Mouse (Mus musculus): ENCODE results near the gene A630089N07Rik.
"Not testable (repeated sequence)": the region's sequence is repeated elsewhere in the genome, so short reads cannot be mapped to it uniquely, and the experiment has no call there.

A630089N07Rik gene

GRCm38 (mm10) chr16:98081889-98082818, at the start of gene A630089N07Rik:
TSS of gene A630089N07Rik (minus strand) at chr16:98082450.
- DNase-seq (ENCODE audit: low spot score in 2 of 2) = peak; percentile 78 to 87

GRCm38 (mm10) chr16:98107109-98107508, 24.9 kb upstream of the A630089N07Rik start:
- DNase-seq (ENCODE audit: low spot score in 2 of 2) = no peak

- not testable (repeated sequence) for DNase-seq (ENCODE audit: low spot score in 2 of 2)
Observed at GRCm38 (mm10) chr16:98081550-98081888, 731 bp downstream of the A630089N07Rik start.

GRCm38 (mm10) chr16:98081140-98081539, 1.1 kb downstream of the A630089N07Rik start:
- DNase-seq (ENCODE audit: low spot score in 2 of 2) = not testable (repeated sequence)

- not testable (repeated sequence) for DNase-seq (ENCODE audit: low spot score in 2 of 2)
Observed at GRCm38 (mm10) chr16:98079382-98079781, 2.9 kb downstream of the A630089N07Rik start.

- no peak for DNase-seq (ENCODE audit: low spot score in 2 of 2)
Observed at GRCm38 (mm10) chr16:98041676-98042075, 40.6 kb downstream of the A630089N07Rik start.

GRCm38 (mm10) chr16:98034971-98035370, 47.3 kb downstream of the A630089N07Rik start:
- not testable (repeated sequence) for DNase-seq (ENCODE audit: low spot score in 2 of 2)

- not testable (repeated sequence) for DNase-seq (ENCODE audit: low spot score in 2 of 2)
Observed at GRCm38 (mm10) chr16:98026186-98026585, 56.1 kb downstream of the A630089N07Rik start.

- DNase-seq (ENCODE audit: low spot score in 2 of 2) = no peak
Observed at GRCm38 (mm10) chr16:98022657-98023345, 59.4 kb downstream of the A630089N07Rik start.

- DNase-seq (ENCODE audit: low spot score in 2 of 2) = no peak
Observed at GRCm38 (mm10) chr16:98022081-98022480, 60.2 kb downstream of the A630089N07Rik start.

GRCm38 (mm10) chr16:97997383-97997731, 84.9 kb downstream of the A630089N07Rik start:
- DNase-seq (ENCODE audit: low spot score in 2 of 2) = not testable (repeated sequence)

GRCm38 (mm10) chr16:97996616-97997382, 85.5 kb downstream of the A630089N07Rik start, which contains the start of gene B230307C23Rik:
TSS of gene B230307C23Rik (plus strand) at chr16:97997315.
- DNase-seq (ENCODE audit: low spot score in 2 of 2) = peak; percentile 74 to 85

GRCm38 (mm10) chr16:97995849-97996615, 86.2 kb downstream of the A630089N07Rik start:
- DNase-seq (ENCODE audit: low spot score in 2 of 2) = no peak

GRCm38 (mm10) chr16:97992477-97992876, 89.8 kb downstream of the A630089N07Rik start:
- DNase-seq (ENCODE audit: low spot score in 2 of 2) = not testable (repeated sequence)

GRCm38 (mm10) chr16:97991517-97991916, 90.7 kb downstream of the A630089N07Rik start:
- no peak for DNase-seq (ENCODE audit: low spot score in 2 of 2)

GRCm38 (mm10) chr16:97984589-97984988, 97.7 kb downstream of the A630089N07Rik start:
- no peak for DNase-seq (ENCODE audit: low spot score in 2 of 2)

- DNase-seq (ENCODE audit: low spot score in 2 of 2) = no peak
Observed at GRCm38 (mm10) chr16:97981362-97981761, 100.9 kb downstream of the A630089N07Rik start.

GRCm38 (mm10) chr16:97977722-97978121, 104.5 kb downstream of the A630089N07Rik start:
- no peak for DNase-seq (ENCODE audit: low spot score in 2 of 2)

GRCm38 (mm10) chr16:97977277-97977676, 105.0 kb downstream of the A630089N07Rik start:
- DNase-seq (ENCODE audit: low spot score in 2 of 2) = no peak

GRCm38 (mm10) chr16:97963956-97964540, 118.2 kb downstream of the A630089N07Rik start:
- DNase-seq (ENCODE audit: low spot score in 2 of 2) = no peak
